Comparison of ENCODE assay signal across 9 mouse cellular contexts in genomic region chr11:35011521-35012476, GRCm38 (mm10).
A peak's percentile ranks its signal among the peaks of the same experiment; 100 is the strongest.
DNase-seq lines count a peak whose midpoint lies in the region; ATAC-seq lines count a peak whose summit lies in the region.
"Had no signal": no experiment of that assay in that cellular context is flagged by ENCODE, and none has a peak within 500 bp of the region (broad histone marks: within the 10 kb centered on the region; RNA-seq: fewer than 3 reads in every experiment).

No protein-coding gene starts in this region.

- H3K36me3 ChIP-seq in stomach, embryonic 15.5 days: no peaks in the 10 kb centered on the region
- H3K36me3 ChIP-seq: G1E had no signal

- no peaks in the 10 kb centered on the region for H3K27me3 ChIP-seq in stomach, embryonic 15.5 days (replicated peaks)

- no peaks in the 10 kb centered on the region for H3K9me3 ChIP-seq in stomach, embryonic 15.5 days

- H3K27ac ChIP-seq in stomach, embryonic 15.5 days: peak overlapping the region; percentile 48

- intact Hi-C loops in left cerebral cortex, postnatal 4 days (cut with DNase I): no loop called here

- H3K4me1 ChIP-seq in stomach, embryonic 15.5 days: peaks cover 3% of the 10 kb centered on the region

- H3K9ac ChIP-seq in stomach, embryonic 15.5 days: no peak overlapping the region

- H3K4me3 ChIP-seq in stomach, embryonic 15.5 days (replicated peaks): no peak overlapping the region

- no peak overlapping the region; the same call in 1 of the 2 replicates for H3K4me2 ChIP-seq in stomach, embryonic 15.5 days

- ATAC-seq in stomach, embryonic 15.5 days (ENCODE audit: insufficient read depth, low FRiP score, low read depth): no peak

- 22% methylated on average over 24 of the region's 24 CpGs for WGBS in stomach, embryonic 15.5 days

- DNase-seq in lung, postnatal 10 days: peak; percentile 11
- DNase-seq in lung, postnatal 25 days (ENCODE audit: low spot score): no peak
- peak; percentile 41 to 67 for DNase-seq in frontal cortex, adult 2 months (ENCODE audit: extremely low spot score in 1 of 2, low spot score in 1 of 2)
- DNase-seq in left cerebral cortex, postnatal 4 days: peak; percentile 5
- no peak for DNase-seq in cerebellum, adult 9-10 months
- no peak for DNase-seq in adrenal gland, adult 18-20 months (ENCODE audit: low spot score in 2 of 2)
- no peak for DNase-seq in kidney, postnatal 36 days

Comparison
In these comparisons a context has a peak if more than half of its experiments do, and no peak if none do; other contexts are left out.
1. DNase-seq: peak in lung, postnatal 10 days (single experiment), frontal cortex, adult 2 months (2 of 2) and left cerebral cortex, postnatal 4 days (single experiment); none in lung, postnatal 25 days (single experiment), cerebellum, adult 9-10 months (single experiment), adrenal gland, adult 18-20 months (0 of 2) and kidney, postnatal 36 days (0 of 2).